Mouse (Mus musculus) thymus, adult 2 months (tissue): Measurements from ENCODE around the gene Adam12.

Experiments used
- CTCF ChIP-seq: fragments of 200-500 bp; IDR thresholded peaks from 2 replicates; pipeline ENCODE4 v1.5.1; 2012; ENCODE audit warnings: mild to moderate bottlenecking, control low read depth, low read length, moderate library complexity, borderline replicate concordance; ENCODE audit not compliant: control insufficient read depth, poor library complexity, insufficient read depth; ENCODE audit errors: extremely low read depth
- POLR2A ChIP-seq: fragments of 200-500 bp; IDR thresholded peaks from 2 replicates; pipeline ENCODE4 v1.6.1; 2012; ENCODE audit warnings: mild to moderate bottlenecking, low read length, control low read depth, moderate library complexity; ENCODE audit not compliant: control insufficient read depth, poor library complexity, insufficient read depth; ENCODE audit errors: extremely low read depth

DNA sequence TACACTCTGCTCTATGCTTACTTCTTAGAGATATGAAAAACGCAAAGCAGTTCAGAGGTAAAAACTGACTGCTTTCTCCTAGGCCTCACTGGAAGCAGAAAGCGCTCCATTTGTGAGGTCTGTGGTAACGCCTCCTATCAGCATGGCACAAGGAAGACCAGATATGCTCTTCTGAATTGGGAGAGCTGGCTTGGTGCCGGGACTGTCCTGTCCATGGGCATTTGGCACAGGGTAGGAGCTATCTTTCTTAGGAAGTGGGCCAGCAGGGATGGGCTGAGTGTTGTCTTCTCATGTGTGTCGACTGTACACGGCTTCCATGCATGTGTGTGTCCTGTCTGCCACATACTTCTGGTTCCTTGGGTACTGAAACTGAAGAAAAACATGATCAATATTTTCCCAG is 369.7 kb downstream of the Adam12 start:
- TF ChIP-seq POLR2A = no peak
- TF ChIP-seq CTCF = no peak
